Mouse (Mus musculus) layer of hippocampus, adult 2 months (tissue): ENCODE results near the gene Itgb3bp. TPM values are rescaled to one million over a fixed set of nuclear protein-coding genes. Genes with fewer than 3 reads are reported as not detected.
A peak's percentile ranks its signal among the peaks of the same experiment; 100 is the strongest.

Experiments used
- DNase-seq, 2 experiments: peaks; one replicate each; pipeline ENCODE4 v3.0.0; 2022; ENCODE audit warnings: low spot score in 2 of 2
- H3K27ac ChIP-seq: fragments of 200-600 bp; 2 replicates; pipeline ENCODE4 v1.8.1; 2022
- H3K4me3 ChIP-seq: fragments of 200-600 bp; 2 replicates; pipeline ENCODE4 v1.8.1; 2022; ENCODE audit warnings: mild to moderate bottlenecking
- CTCF ChIP-seq: fragments of 200-600 bp; conservative IDR thresholded peaks from 2 replicates; pipeline ENCODE4 v1.8.1; 2022; ENCODE audit warnings: antibody characterized with exemption, mild to moderate bottlenecking, moderate library complexity
- total RNA-seq, 2 experiments: library from RNA; stranded (reverse); gene quantifications; 2 replicates each; pipeline ENCODE4 v1.2.3; 2021

Itgb3bp gene
- total RNA-seq, 2 experiments from 2014 or later, result 5.1 to 6.4 TPM

GRCm38 (mm10) chr4:99752426-99752825, 177.2 kb downstream of the Itgb3bp start:
- DNase-seq, result no peak
- TF ChIP-seq CTCF, result no peak
- H3K4me3 ChIP-seq, result no peak overlapping the region
- H3K27ac ChIP-seq, result no peak overlapping the region

DNA sequence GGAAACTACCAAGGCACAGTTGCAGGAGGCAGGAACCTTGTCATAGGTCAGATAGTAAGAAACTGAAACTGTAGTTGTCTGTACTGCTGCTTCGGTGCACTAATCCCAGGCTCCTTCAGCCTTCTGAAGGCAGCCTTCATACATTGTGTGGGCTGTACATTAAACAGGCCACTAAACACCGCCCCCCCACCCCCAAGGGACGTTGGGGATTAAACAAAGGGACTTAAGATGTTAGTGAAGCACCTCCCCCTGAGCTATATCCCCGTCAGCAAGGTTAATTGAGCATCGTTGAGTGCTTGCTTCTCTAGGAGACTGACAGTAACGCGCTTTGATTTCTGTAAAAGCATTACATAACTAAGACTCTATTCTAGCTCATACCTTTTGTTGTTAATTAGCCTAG, 189.8 kb downstream of the Itgb3bp start:
- no peak for DNase-seq
- no peak overlapping the region for H3K4me3 ChIP-seq
- no peak overlapping the region for H3K27ac ChIP-seq
- TF ChIP-seq CTCF, result no peak

- no peak for TF ChIP-seq CTCF
- DNase-seq, result no peak
- no peak overlapping the region for H3K27ac ChIP-seq
- H3K4me3 ChIP-seq, result no peak overlapping the region
Observed at GRCm38 (mm10) chr4:99725914-99726451, 203.6 kb downstream of the Itgb3bp start.

DNA sequence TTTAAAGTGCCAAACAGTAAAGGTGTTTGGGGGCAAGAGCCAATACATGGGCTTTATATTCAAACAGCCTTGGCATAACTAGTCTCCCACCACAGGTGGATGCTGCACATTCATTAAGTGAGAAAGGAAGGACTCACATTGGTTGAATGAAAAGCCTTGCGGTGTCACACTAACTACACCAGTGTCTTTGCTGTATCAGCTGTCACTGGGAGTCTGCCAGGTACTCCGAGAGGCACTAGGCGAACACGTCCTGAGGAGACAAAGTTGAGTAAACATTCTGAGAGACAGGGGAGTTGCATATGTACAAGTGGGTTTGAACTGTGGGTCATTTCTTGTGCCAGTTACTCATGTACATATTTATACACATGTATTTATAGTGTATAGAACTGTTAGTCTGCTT, 205.3 kb downstream of the Itgb3bp start:
- no peak for DNase-seq
- Histone ChIP-seq H3K27ac (no peak overlapping the region), H3K4me3 (no peak overlapping the region)
- no peak for TF ChIP-seq CTCF

DNA sequence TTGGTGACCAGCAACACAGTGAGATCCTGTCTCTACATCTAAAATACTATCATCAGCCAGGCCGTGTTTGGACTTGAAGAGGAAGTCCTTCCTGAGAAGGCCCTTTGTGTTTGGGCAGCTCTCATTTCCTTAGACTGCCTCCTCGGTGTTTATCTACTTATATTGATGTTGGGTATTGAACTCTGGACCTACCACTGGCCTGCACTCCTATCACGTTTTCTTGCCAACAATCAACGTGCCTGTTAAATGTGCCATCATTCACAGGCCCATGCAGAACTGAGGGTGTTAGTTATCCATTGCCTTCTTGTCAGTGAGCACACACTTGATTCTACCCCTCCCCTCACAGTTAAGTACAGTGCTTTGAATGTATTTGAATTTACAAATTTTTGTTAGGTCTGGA, 211.7 kb downstream of the Itgb3bp start:
- TF ChIP-seq CTCF, result no peak
- DNase-seq, result no peak
- no peak overlapping the region for H3K4me3 ChIP-seq
- H3K27ac ChIP-seq, result no peak overlapping the region

DNA sequence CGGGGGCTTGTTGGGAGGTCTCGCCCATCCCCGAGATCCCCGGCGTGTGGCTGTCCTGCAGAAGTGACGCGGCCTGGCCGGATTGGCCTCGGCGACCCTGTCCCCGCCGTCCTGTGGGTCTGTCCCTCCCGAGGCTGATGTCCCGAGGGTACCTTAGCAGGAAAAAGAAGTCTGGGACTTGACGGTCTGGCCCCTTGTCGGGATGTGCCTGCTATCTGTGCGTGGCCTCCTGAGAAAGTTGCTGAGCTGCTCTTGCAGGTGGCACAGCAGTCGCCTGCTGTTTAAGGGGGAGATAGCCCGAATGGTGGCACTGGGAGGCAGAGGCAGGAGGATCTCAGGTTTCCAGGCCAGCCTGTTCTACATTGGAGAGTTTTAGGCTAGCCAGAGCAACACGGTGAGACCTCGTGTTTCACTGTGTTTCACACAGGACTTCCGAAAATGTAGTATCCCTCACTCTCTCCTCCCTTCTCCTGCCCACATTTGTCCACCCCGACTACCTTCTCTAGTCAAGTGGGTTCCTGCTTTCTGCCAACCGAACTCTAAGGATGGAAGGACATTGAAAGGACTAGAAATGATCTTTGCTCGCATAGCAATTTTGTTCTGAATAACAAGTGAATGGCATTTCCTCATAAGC, 213.7 kb downstream of the Itgb3bp start:
- Histone ChIP-seq H3K27ac (peak overlapping the region; percentile 93), H3K4me3 (peak overlapping the region; percentile 96)
- no peak for DNase-seq
- no peak for TF ChIP-seq CTCF

Other genes starting within 250 kb of the Itgb3bp start
- 10 to 100 TPM; 12.5 TPM for gene Alg6, start 214.1 kb downstream of the Itgb3bp start, total RNA-seq
- gene Efcab7, start 100.6 kb downstream of the Itgb3bp start, total RNA-seq, result 10 to 100 TPM; 11.6 to 12.1 TPM
- gene Pgm1, start 399 bp downstream of the Itgb3bp start, total RNA-seq, result 10 to 100 TPM; 62.4 to 63.0 TPM
- gene Ror1, start 166.0 kb upstream of the Itgb3bp start, total RNA-seq, result 1 to 10 TPM; 6.1 to 7.0 TPM